Mouse (Mus musculus) adrenal gland, adult 8-10 months (tissue): ENCODE data around the gene Tex10. TPM values are rescaled to one million over a fixed set of nuclear protein-coding genes. Genes with fewer than 3 reads are reported as not detected.

Source experiments
- DNase-seq: peaks from one replicate; pipeline ENCODE4 v3.0.0; 2022
- total RNA-seq, 4 experiments: library from RNA; stranded (reverse); gene quantifications; 2 replicates each; pipeline ENCODE4 v1.2.4; 2022

Gene Tex10
- total RNA-seq, 4 experiments from 2014 or later: 32.2 to 38.0 (median 36.5) TPM

GRCm38 (mm10) chr4:48403066-48403640 lies 70.1 kb downstream of the Tex10 start:
- no peak for DNase-seq

GRCm38 (mm10) chr4:48396949-48397348 lies 76.3 kb downstream of the Tex10 start:
- no peak for DNase-seq

GRCm38 (mm10) chr4:48382506-48382905 lies 90.8 kb downstream of the Tex10 start:
- DNase-seq: peak; percentile 19

- peak; percentile 50 for DNase-seq
These were observed 92.3 kb downstream of the Tex10 start for GRCm38 (mm10) chr4:48380940-48381339.

Other genes starting within 250 kb of the Tex10 start
- gene Erp44, start 193.9 kb downstream of the Tex10 start, total RNA-seq: 10 to 100 TPM; 56.2 to 74.6 (median 68.8) TPM
- gene Invs, start 193.7 kb downstream of the Tex10 start, total RNA-seq: 10 to 100 TPM; 12.3 to 22.6 (median 17.1) TPM
- 10 to 100 TPM; 13.6 to 22.3 (median 19.3) TPM for gene Msantd3, start 66.5 kb upstream of the Tex10 start, total RNA-seq
- gene Tmeff1, start 111.7 kb upstream of the Tex10 start, total RNA-seq: 10 to 100 TPM in 1 of 4 experiments, 1 to 10 TPM in 3; 5.1 to 11.5 (median 7.9) TPM
- under 1 TPM in 3 of 4 experiments, not detected in 1; 0.12 to 0.54 (median 0.15) TPM for gene Cavin4, start 190.1 kb upstream of the Tex10 start, total RNA-seq